Mouse (Mus musculus) kidney, embryonic 15.5 days (tissue): ENCODE data around the gene Met. TPM values are rescaled to one million over a fixed set of nuclear protein-coding genes. Genes with fewer than 3 reads are reported as not detected.

Experiments
- ATAC-seq: fragments of 200-750 bp; cut with Nextera tagmentation; replicated peaks from 2 replicates; pipeline ENCODE4 v1.8.0; 2017; ENCODE audit warnings: moderate TSS enrichment; ENCODE audit not compliant: low FRiP score
- H3K27ac ChIP-seq: fragments of 300-500 bp; sonication (generic); 2 replicates; pipeline ENCODE4 v1.5.1; 2015; ENCODE audit warnings: mild to moderate bottlenecking, inconsistent platforms
- H3K27me3 ChIP-seq: fragments of 300-500 bp; sonication (generic); 2 replicates; pipeline ENCODE4 v1.6.1; 2015; ENCODE audit warnings: inconsistent platforms
- H3K36me3 ChIP-seq: fragments of 300-500 bp; sonication (generic); 2 replicates; pipeline ENCODE4 v1.6.1; 2015; ENCODE audit warnings: inconsistent platforms
- H3K4me1 ChIP-seq: fragments of 300-500 bp; sonication (generic); 2 replicates; pipeline ENCODE4 v1.6.1; 2015; ENCODE audit warnings: inconsistent platforms
- H3K4me2 ChIP-seq: fragments of 300-500 bp; sonication (generic); 2 replicates; pipeline ENCODE4 v1.6.1; 2015; ENCODE audit warnings: moderate library complexity, mild to moderate bottlenecking, inconsistent platforms
- H3K4me3 ChIP-seq: fragments of 300-500 bp; sonication (generic); replicated peaks from 2 replicates; pipeline ENCODE4 v1.5.1; 2015; ENCODE audit warnings: mild to moderate bottlenecking, inconsistent platforms
- H3K9ac ChIP-seq: fragments of 300-500 bp; sonication (generic); 2 replicates; pipeline ENCODE4 v1.6.1; 2015; ENCODE audit warnings: mild to moderate bottlenecking, inconsistent platforms
- H3K9me3 ChIP-seq: fragments of 300-500 bp; sonication (generic); replicated peaks from 2 replicates; pipeline ENCODE4 v1.6.1; 2016; ENCODE audit warnings: inconsistent platforms
- WGBS: fragments of 180-500 bp; shearing (Covaris S2); methylation state at CpG from one replicate; pipeline ENCODE4 v1.1.7; 2015; ENCODE audit warnings: mixed read lengths; 5-methylcytosine and 5-hydroxymethylcytosine counted together
- polyA plus RNA-seq: library from polyadenylated mRNA; unstranded; fragments of >200 nt; fragmentation: Nextera tagmentation; extraction: Ambion mirVana; gene quantifications from 2 replicates; pipeline ENCODE4 v1.2.1, GENCODE M21; 2015

Gene Met
- polyA plus RNA-seq, 1 experiment from 2014 or later, result 16.1 TPM

DNA sequence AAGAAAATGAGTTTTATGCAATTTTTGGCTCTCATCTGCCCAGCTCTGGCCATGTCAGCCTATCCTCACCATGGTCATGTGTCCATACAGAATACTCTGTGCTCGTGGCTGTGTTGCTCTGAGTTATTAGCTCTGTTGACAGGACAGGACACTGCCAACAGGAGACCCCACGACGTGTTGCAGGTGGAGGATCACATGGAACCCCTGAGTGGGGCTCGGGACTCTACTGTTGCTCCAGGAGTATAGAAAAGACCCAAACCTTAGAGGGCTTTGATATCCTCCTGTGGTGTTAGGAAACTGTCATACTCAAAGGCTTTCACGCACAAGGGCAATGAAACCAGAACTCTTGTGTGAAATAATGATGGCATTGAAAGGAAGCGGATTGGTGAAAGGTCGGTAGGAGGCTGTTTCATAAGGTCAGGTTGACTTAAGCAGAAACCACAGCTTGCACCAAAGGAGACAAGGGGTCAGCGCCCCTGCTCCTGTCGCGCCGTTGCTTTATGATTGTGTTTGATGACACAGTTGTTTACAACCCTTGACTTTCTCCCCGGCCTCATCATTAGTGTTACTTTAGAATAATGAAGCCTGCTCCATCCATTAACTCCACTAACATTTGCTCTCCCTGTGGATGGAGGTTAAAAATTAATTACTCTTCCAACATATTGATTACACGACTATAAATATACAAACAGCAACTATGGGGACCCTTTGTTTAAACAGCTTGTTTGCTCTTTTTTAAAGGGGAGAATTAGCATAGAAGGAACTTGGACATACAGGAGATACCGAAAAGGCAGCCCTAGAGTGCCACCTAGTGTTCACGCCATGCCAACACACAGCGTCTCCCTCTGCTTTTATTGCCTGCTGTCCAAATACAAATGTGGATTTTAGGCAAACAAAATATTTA, 125.7 kb downstream of the Met start:
- Histone ChIP-seq H3K9ac (no peak overlapping the region), H3K4me1 (peaks cover 4% of the 10 kb centered on the region), H3K9me3 (peaks cover 10% of the 10 kb centered on the region), H3K27me3 (no peaks in the 10 kb centered on the region), H3K36me3 (no peaks in the 10 kb centered on the region), H3K4me3 (no peak overlapping the region), H3K4me2 (peak overlapping the region; percentile 48), H3K27ac (no peak overlapping the region)
- peak; percentile 79 for ATAC-seq
- 11% methylated on average over 16 of the region's 16 CpGs for WGBS

DNA sequence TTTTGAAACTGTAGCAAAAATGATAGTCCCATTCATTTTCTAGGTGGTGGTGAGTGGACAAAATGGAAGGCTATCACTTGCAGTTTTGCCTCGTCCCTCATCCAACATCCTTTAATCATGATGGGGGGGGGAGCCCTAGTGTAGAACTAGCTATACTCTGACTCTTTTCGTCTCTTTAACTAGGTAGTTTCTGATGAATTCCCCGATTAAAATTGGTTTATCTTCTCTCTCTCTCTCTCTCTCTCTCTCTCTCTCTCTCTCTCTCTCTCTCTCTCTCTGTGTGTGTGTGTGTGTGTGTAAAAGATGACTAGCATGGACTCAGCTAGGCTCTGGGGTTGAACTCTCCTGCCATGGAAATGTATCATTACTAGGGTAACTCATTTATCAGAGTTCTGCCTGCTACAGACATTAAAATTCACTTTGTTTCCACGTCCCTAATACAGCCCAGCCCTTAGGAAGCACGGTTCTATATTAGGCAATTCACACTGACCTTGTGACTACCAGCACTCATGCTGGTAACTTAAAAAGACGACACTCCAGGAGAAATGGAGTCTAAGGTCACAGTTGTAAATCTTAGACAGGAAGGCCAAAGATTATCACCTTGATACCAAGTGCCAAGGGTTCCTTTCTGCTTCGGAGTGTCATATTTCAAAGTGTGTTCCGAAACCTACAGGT, 126.5 kb downstream of the Met start:
- Histone ChIP-seq H3K4me3 (no peak overlapping the region), H3K36me3 (no peaks in the 10 kb centered on the region), H3K4me2 (no peak overlapping the region), H3K4me1 (peaks cover 4% of the 10 kb centered on the region), H3K9ac (no peak overlapping the region), H3K9me3 (peaks cover 10% of the 10 kb centered on the region), H3K27ac (no peak overlapping the region), H3K27me3 (no peaks in the 10 kb centered on the region)
- no peak for ATAC-seq
- 22% methylated on average over 8 of the region's 8 CpGs for WGBS

DNA sequence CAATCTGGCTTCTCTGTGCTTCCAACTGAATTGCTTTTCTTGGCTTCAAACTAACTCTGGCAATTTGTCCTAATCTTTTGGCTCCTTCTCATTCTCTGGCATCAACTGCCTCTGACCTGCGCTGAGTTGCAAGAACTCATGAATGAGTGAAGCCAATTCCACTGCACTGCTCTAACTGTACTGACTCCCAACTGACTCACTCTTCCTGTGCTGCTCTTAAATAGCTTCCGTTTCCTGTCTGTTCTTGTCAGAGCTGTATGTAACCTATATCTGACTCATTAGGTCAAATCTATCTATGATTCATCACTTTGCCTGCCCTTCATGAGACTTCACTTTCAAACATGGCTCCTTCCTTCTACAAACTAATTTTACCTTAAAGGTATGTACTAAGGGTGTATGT, 130.4 kb downstream of the Met start:
- WGBS, result 92% methylated on average over 2 of the region's 2 CpGs

GRCm38 (mm10) chr6:17595712-17596462, 132.3 kb downstream of the Met start:
- Histone ChIP-seq H3K27ac (no peak overlapping the region), H3K9ac (no peak overlapping the region), H3K9me3 (peaks cover 17% of the 10 kb centered on the region), H3K4me2 (no peak overlapping the region), H3K27me3 (no peaks in the 10 kb centered on the region), H3K4me3 (no peak overlapping the region), H3K4me1 (no peaks in the 10 kb centered on the region), H3K36me3 (no peaks in the 10 kb centered on the region)
- WGBS, result 65% methylated on average over 11 of the region's 11 CpGs
- no peak for ATAC-seq

More for the DNA sequence above, 130.4 kb downstream of the Met start:
- H3K27ac ChIP-seq, result no peak overlapping the region
- H3K9ac ChIP-seq, result no peak overlapping the region
- peaks cover 4% of the 10 kb centered on the region for H3K4me1 ChIP-seq
- H3K36me3 ChIP-seq, result no peaks in the 10 kb centered on the region
- H3K27me3 ChIP-seq, result no peaks in the 10 kb centered on the region
- no peak for ATAC-seq
- peaks cover 17% of the 10 kb centered on the region for H3K9me3 ChIP-seq
- H3K4me2 ChIP-seq, result no peak overlapping the region
- no peak overlapping the region for H3K4me3 ChIP-seq

- no peak for ATAC-seq
- no peaks in the 10 kb centered on the region for H3K36me3 ChIP-seq
- 90% methylated on average over 5 of the region's 5 CpGs for WGBS
- no peak overlapping the region for H3K27ac ChIP-seq
- no peaks in the 10 kb centered on the region for H3K4me1 ChIP-seq
- no peak overlapping the region for H3K4me3 ChIP-seq
- no peak overlapping the region for H3K9ac ChIP-seq
- no peaks in the 10 kb centered on the region for H3K27me3 ChIP-seq
- H3K4me2 ChIP-seq, result no peak overlapping the region
- peaks cover 7% of the 10 kb centered on the region; the same call in 1 of the 2 replicates for H3K9me3 ChIP-seq
These were observed 135.8 kb downstream of the Met start for GRCm38 (mm10) chr6:17599373-17599772.

DNA sequence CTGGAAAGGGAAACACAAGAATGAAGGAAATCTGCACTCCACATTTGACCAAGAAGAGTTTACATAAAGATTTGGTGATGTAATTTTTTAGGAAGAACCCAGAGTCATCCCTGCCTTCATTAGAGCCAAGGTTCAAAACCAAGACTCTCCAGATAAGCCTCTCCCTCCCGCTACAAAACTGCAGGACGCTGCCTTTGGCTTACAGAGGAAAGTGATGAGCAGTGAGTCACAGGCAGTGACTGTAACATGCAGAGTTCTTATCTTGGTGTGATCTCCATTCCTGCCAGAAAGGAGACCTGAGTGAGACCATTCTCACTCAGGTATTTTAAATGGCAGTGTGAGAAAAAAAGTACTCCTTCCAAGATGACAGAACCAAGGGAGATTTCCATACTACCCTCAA, 137.9 kb downstream of the Met start:
- ATAC-seq, result no peak
- Histone ChIP-seq H3K4me3 (no peak overlapping the region), H3K4me2 (no peak overlapping the region), H3K9ac (no peak overlapping the region), H3K36me3 (no peaks in the 10 kb centered on the region), H3K4me1 (0 out of 2 replicates have a peak, but pooled peaks cover 2% of the 10 kb centered on the region), H3K27ac (no peak overlapping the region), H3K9me3 (peaks cover 7% of the 10 kb centered on the region; the same call in 1 of the 2 replicates), H3K27me3 (no peaks in the 10 kb centered on the region)
- WGBS, result 62% methylated on average over 2 of the region's 2 CpGs

GRCm38 (mm10) chr6:17606915-17607314, 143.3 kb downstream of the Met start:
- H3K9ac ChIP-seq, result no peak overlapping the region
- H3K4me1 ChIP-seq, result 0 out of 2 replicates have a peak, but pooled peaks cover 2% of the 10 kb centered on the region
- no peaks in the 10 kb centered on the region for H3K9me3 ChIP-seq
- ATAC-seq, result no peak
- H3K27ac ChIP-seq, result no peak overlapping the region
- WGBS, result 85% methylated on average over 1 of the region's 1 CpGs
- H3K4me3 ChIP-seq, result no peak overlapping the region
- no peaks in the 10 kb centered on the region for H3K27me3 ChIP-seq
- H3K4me2 ChIP-seq, result no peak overlapping the region
- no peaks in the 10 kb centered on the region for H3K36me3 ChIP-seq

GRCm38 (mm10) chr6:17611352-17612010, 147.9 kb downstream of the Met start:
- Histone ChIP-seq H3K27ac (no peak overlapping the region), H3K9me3 (no peaks in the 10 kb centered on the region)

GRCm38 (mm10) chr6:17612652-17613051, 149.1 kb downstream of the Met start:
- no peak overlapping the region for H3K27ac ChIP-seq
- ATAC-seq, result no peak
- WGBS, result 85% methylated on average over 4 of the region's 4 CpGs
- H3K4me3 ChIP-seq, result no peak overlapping the region
- H3K36me3 ChIP-seq, result no peaks in the 10 kb centered on the region
- H3K4me1 ChIP-seq, result no peaks in the 10 kb centered on the region
- H3K9me3 ChIP-seq, result no peaks in the 10 kb centered on the region
- H3K4me2 ChIP-seq, result no peak overlapping the region
- H3K27me3 ChIP-seq, result no peaks in the 10 kb centered on the region
- H3K9ac ChIP-seq, result no peak overlapping the region

More at GRCm38 (mm10) chr6:17611352-17612010, 147.9 kb downstream of the Met start:
- 82% methylated on average over 11 of the region's 11 CpGs for WGBS
- Histone ChIP-seq H3K4me2 (no peak overlapping the region), H3K4me1 (no peaks in the 10 kb centered on the region), H3K27me3 (no peaks in the 10 kb centered on the region), H3K36me3 (no peaks in the 10 kb centered on the region), H3K9ac (no peak overlapping the region), H3K4me3 (no peak overlapping the region)
- ATAC-seq, result no peak

GRCm38 (mm10) chr6:17620823-17621222, 157.2 kb downstream of the Met start:
- Histone ChIP-seq H3K4me2 (no peak overlapping the region), H3K9me3 (no peaks in the 10 kb centered on the region), H3K27me3 (no peaks in the 10 kb centered on the region), H3K4me1 (no peaks in the 10 kb centered on the region), H3K27ac (no peak overlapping the region), H3K9ac (no peak overlapping the region), H3K36me3 (no peaks in the 10 kb centered on the region), H3K4me3 (no peak overlapping the region)
- 88% methylated on average over 4 of the region's 4 CpGs for WGBS
- ATAC-seq, result no peak

DNA sequence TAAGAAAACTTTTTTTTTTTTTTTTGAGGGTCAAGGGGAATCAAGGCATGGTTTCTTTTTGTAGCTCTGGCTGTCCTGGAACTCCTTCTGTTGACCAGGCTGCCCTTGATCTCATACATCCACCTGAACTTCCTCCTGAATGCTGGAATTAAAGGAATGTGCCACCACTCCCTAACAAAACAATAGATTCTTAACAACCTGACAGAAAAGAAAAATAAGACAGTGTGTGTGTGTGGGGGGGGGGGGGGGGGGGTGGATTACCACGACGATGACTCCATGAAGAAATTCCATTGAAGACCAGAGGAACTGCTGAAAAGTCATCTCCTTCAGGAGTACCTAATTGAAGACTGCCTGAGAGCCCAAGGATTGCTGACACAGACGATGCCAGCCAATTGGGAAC, 157.8 kb downstream of the Met start:
- no peaks in the 10 kb centered on the region for H3K36me3 ChIP-seq

More for the DNA sequence above, 157.8 kb downstream of the Met start:
- Histone ChIP-seq H3K9me3 (no peaks in the 10 kb centered on the region), H3K4me3 (no peak overlapping the region), H3K27ac (no peak overlapping the region), H3K27me3 (no peaks in the 10 kb centered on the region), H3K4me1 (no peaks in the 10 kb centered on the region), H3K9ac (no peak overlapping the region), H3K4me2 (no peak overlapping the region)
- WGBS, result 65% methylated on average over 3 of the region's 3 CpGs
- ATAC-seq, result no peak
